Mouse (Mus musculus) hindbrain, embryonic 13.5 days (tissue): ENCODE measurements around the gene Ccdc88b. TPM values are rescaled to one million over a fixed set of nuclear protein-coding genes. Genes with fewer than 3 reads are reported as not detected.
A peak's percentile ranks its signal among the peaks of the same experiment; 100 is the strongest.

ENCODE experiments used
- ATAC-seq: fragments of 200-750 bp; cut with Nextera tagmentation; 2 replicates; pipeline ENCODE4 v1.8.0; 2017; ENCODE audit warnings: moderate TSS enrichment; ENCODE audit not compliant: low FRiP score
- H3K27ac ChIP-seq: fragments of 300-500 bp; sonication (generic); 2 replicates; pipeline ENCODE4 v1.5.1; 2015; ENCODE audit warnings: inconsistent platforms, mild to moderate bottlenecking, moderate library complexity
- H3K27me3 ChIP-seq: fragments of 300-500 bp; sonication (generic); 2 replicates; pipeline ENCODE4 v1.6.1; 2015; ENCODE audit warnings: mild to moderate bottlenecking, inconsistent platforms
- H3K36me3 ChIP-seq: fragments of 300-500 bp; sonication (generic); 2 replicates; pipeline ENCODE4 v1.6.1; 2015; ENCODE audit warnings: mild to moderate bottlenecking, inconsistent platforms
- H3K4me1 ChIP-seq: fragments of 300-500 bp; sonication (generic); replicated peaks from 2 replicates; pipeline ENCODE4 v1.6.1; 2015; ENCODE audit warnings: inconsistent platforms
- H3K4me2 ChIP-seq: fragments of 300-500 bp; sonication (generic); 2 replicates; pipeline ENCODE4 v1.6.1; 2015; ENCODE audit warnings: inconsistent platforms, mild to moderate bottlenecking, moderate library complexity
- H3K4me3 ChIP-seq: fragments of 300-500 bp; sonication (generic); 2 replicates; pipeline ENCODE4 v1.5.1; 2015; ENCODE audit warnings: mild to moderate bottlenecking, inconsistent platforms
- H3K9ac ChIP-seq: fragments of 300-500 bp; sonication (generic); 2 replicates; pipeline ENCODE4 v1.6.1; 2015; ENCODE audit warnings: mild to moderate bottlenecking, inconsistent platforms
- H3K9me3 ChIP-seq: fragments of 300-500 bp; sonication (generic); 2 replicates; pipeline ENCODE4 v1.6.1; 2016; ENCODE audit warnings: inconsistent platforms
- WGBS: fragments of 180-500 bp; shearing (Covaris S2); methylation state at CpG from one replicate; pipeline ENCODE4 v1.1.7; 2015; 5-methylcytosine and 5-hydroxymethylcytosine counted together
- microRNA-seq: library from miRNA; unstranded; fragments of <30 nt; microRNA quantifications from one replicate; pipeline ENCODE4, GENCODE M21; 2016
- polyA plus RNA-seq: library from polyadenylated mRNA; unstranded; fragments of >200 nt; fragmentation: Nextera tagmentation; extraction: Ambion mirVana; gene quantifications from 2 replicates; pipeline ENCODE4 v1.2.1, GENCODE M21; 2015

Ccdc88b gene
- polyA plus RNA-seq, 1 experiment from 2014 or later, result 1.1 TPM

DNA sequence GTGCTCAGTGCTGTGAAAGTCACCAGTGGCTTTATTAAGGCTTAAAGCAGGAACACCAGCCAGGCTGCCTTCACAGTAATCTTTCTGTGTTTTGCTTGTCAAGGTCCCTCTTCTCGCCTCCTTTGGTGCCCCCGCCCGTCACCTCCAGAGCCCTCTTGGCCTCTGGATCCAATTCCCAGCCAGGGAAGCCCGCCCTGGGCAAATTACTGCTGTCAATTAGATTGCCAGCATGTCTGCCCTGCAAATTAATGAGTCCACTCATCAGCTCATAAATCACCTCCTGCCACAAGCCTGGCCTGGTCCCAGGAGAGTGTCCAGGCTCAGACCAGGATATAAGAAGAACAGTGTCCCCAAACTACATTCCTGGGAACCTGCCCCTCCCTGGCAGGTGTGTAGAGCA is 43.6 kb downstream of the Ccdc88b start:
- H3K27ac ChIP-seq, result peak overlapping the region; percentile 60; the same call in 1 of the 2 replicates
- H3K4me1 ChIP-seq, result peaks cover 10% of the 10 kb centered on the region; the same call in 1 of the 2 replicates
- 40% methylated on average over 4 of the region's 4 CpGs for WGBS
- no peak overlapping the region for H3K4me3 ChIP-seq
- no peak for ATAC-seq
- H3K9ac ChIP-seq, result no peak overlapping the region
- no peaks in the 10 kb centered on the region for H3K27me3 ChIP-seq
- no peaks in the 10 kb centered on the region for H3K36me3 ChIP-seq
- no peaks in the 10 kb centered on the region for H3K9me3 ChIP-seq
- H3K4me2 ChIP-seq, result no peak overlapping the region

Small RNA genes within 50 kb of the gene (microRNA-seq; reads per million reads assigned to microRNA genes)
- not detected for gene Mir5046

Other genes starting within 250 kb of the Ccdc88b start
- 7.0 and 7.3 TPM in 2 replicates for gene Rps6ka4, start 17.6 kb downstream of the Ccdc88b start, polyA plus RNA-seq
- 115 and 121 TPM in 2 replicates for gene Trmt112, start 51.5 kb upstream of the Ccdc88b start, polyA plus RNA-seq
- 274 and 284 TPM in 2 replicates for gene Prdx5, start 51.9 kb upstream of the Ccdc88b start, polyA plus RNA-seq
- gene Esrra, start 63.6 kb upstream of the Ccdc88b start, polyA plus RNA-seq, result 15.8 and 16.6 TPM in 2 replicates
- 0.86 and 1.00 TPM in 2 replicates for gene Catsperz, start 67.2 kb upstream of the Ccdc88b start, polyA plus RNA-seq
- 1.7 and 2.2 TPM in 2 replicates for gene Kcnk4, start 76.3 kb upstream of the Ccdc88b start, polyA plus RNA-seq
- gene Bad, start 83.7 kb upstream of the Ccdc88b start, polyA plus RNA-seq, result 83.1 and 86.9 TPM in 2 replicates
- 53.1 and 54.7 TPM in 2 replicates for gene Gpr137, start 84.3 kb upstream of the Ccdc88b start, polyA plus RNA-seq
- 114 and 143 TPM in 2 replicates for gene Ppp1r14b, start 116.8 kb upstream of the Ccdc88b start, polyA plus RNA-seq
- gene Plcb3, start 118.3 kb upstream of the Ccdc88b start, polyA plus RNA-seq, result 11.5 and 11.7 TPM in 2 replicates
- gene Fkbp2, start 122.3 kb upstream of the Ccdc88b start, polyA plus RNA-seq, result 108 and 109 TPM in 2 replicates
- 33.5 and 34.9 TPM in 2 replicates for gene Vegfb, start 129.4 kb upstream of the Ccdc88b start, polyA plus RNA-seq
- gene Dnajc4, start 134.4 kb upstream of the Ccdc88b start, polyA plus RNA-seq, result 24.2 and 25.9 TPM in 2 replicates
- 18.6 and 23.8 TPM in 2 replicates for gene Nudt22, start 137.9 kb upstream of the Ccdc88b start, polyA plus RNA-seq
- 16.6 and 18.0 TPM in 2 replicates for gene Trpt1, start 137.9 kb upstream of the Ccdc88b start, polyA plus RNA-seq
- gene Fermt3, start 161.3 kb upstream of the Ccdc88b start, polyA plus RNA-seq, result 4.4 and 5.6 TPM in 2 replicates
- 233 and 239 TPM in 2 replicates for gene Stip1, start 181.8 kb upstream of the Ccdc88b start, polyA plus RNA-seq
- gene Macrod1, start 198.6 kb upstream of the Ccdc88b start, polyA plus RNA-seq, result 4.2 and 5.3 TPM in 2 replicates
- gene Flrt1, start 247.5 kb upstream of the Ccdc88b start, polyA plus RNA-seq, result 7.1 and 8.1 TPM in 2 replicates